Mouse (Mus musculus): ENCODE data around the gene Evx2. TPM values are rescaled to one million over a fixed set of nuclear protein-coding genes. Genes with fewer than 3 reads are reported as not detected.

Evx2 gene
- total RNA-seq, 2 experiments from 2014 or later = not detected

GRCm38 (mm10) chr2:74635412-74635811 is 23.9 kb downstream of the Evx2 start:
- DNase-seq (ENCODE audit: low spot score) = no peak

- DNase-seq (ENCODE audit: low spot score) = no peak
Measured at GRCm38 (mm10) chr2:74620368-74620767, 39.0 kb downstream of the Evx2 start.

GRCm38 (mm10) chr2:74619676-74620246 is 39.6 kb downstream of the Evx2 start:
- DNase-seq (ENCODE audit: low spot score) = no peak

- no peak for DNase-seq (ENCODE audit: low spot score)
Measured at GRCm38 (mm10) chr2:74617706-74618105, 41.7 kb downstream of the Evx2 start.

- DNase-seq (ENCODE audit: low spot score) = no peak
Measured at GRCm38 (mm10) chr2:74611406-74611805, 48.0 kb downstream of the Evx2 start.

GRCm38 (mm10) chr2:74609350-74609749 is 50.0 kb downstream of the Evx2 start:
- no peak for DNase-seq (ENCODE audit: low spot score)

GRCm38 (mm10) chr2:74606087-74606760 is 53.1 kb downstream of the Evx2 start:
- no peak for DNase-seq (ENCODE audit: low spot score)

- no peak for DNase-seq (ENCODE audit: low spot score)
Measured at GRCm38 (mm10) chr2:74604011-74604410, 55.3 kb downstream of the Evx2 start.

Small RNA genes within 50 kb of the gene (microRNA-seq; reads per million reads assigned to microRNA genes)
- gene Gm44463 = not detected

Other genes starting within 250 kb of the Evx2 start
- 10 to 100 TPM; 61.9 to 67.5 TPM for gene Lnpk, start 80.1 kb downstream of the Evx2 start, total RNA-seq (2021)
- not detected for gene Hoxd13, start 8.8 kb upstream of the Evx2 start, total RNA-seq (2021)
- gene Hoxd12, start 15.5 kb upstream of the Evx2 start, total RNA-seq (2021) = not detected
- not detected for gene Hoxd11, start 20.0 kb upstream of the Evx2 start, total RNA-seq (2021)
- gene Hoxd10, start 32.4 kb upstream of the Evx2 start, total RNA-seq (2021) = 1 to 10 TPM; 5.0 to 6.1 TPM
- 10 to 100 TPM; 17.0 to 18.1 TPM for gene Hoxd9, start 38.2 kb upstream of the Evx2 start, total RNA-seq (2021)
- 10 to 100 TPM; 32.2 to 40.3 TPM for gene Hoxd8, start 45.1 kb upstream of the Evx2 start, total RNA-seq (2021)
- not detected for gene Hoxd3, start 52.4 kb upstream of the Evx2 start, total RNA-seq (2021)
- 1 to 10 TPM; 1.0 to 1.3 TPM for gene Hoxd4, start 52.4 kb upstream of the Evx2 start, total RNA-seq (2021)
- under 1 TPM; 0.07 to 0.19 TPM for gene Gm28230, start 67.2 kb upstream of the Evx2 start, total RNA-seq (2021)
- not detected for gene Hoxd1, start 103.4 kb upstream of the Evx2 start, total RNA-seq (2021)
- gene Mtx2, start 166.2 kb upstream of the Evx2 start, total RNA-seq (2021) = 10 to 100 TPM; 30.7 to 38.1 TPM

Data from gastrocnemius, adult 18-20 months (tissue).